In genomic region chr15:51511319-51511718, GRCm38 (mm10) we compare ENCODE assay signal across 17 mouse cellular contexts.
DNase-seq lines count a peak whose midpoint lies in the region; ATAC-seq lines count a peak whose summit lies in the region.
"Had no signal": no experiment of that assay in that cellular context is flagged by ENCODE, and none has a peak within 500 bp of the region (broad histone marks: within the 10 kb centered on the region; RNA-seq: fewer than 3 reads in every experiment).

No protein-coding gene starts in this region.

- H3K27me3 ChIP-seq in midbrain, embryonic 12.5 days = no peaks in the 10 kb centered on the region
- no peaks in the 10 kb centered on the region for H3K27me3 ChIP-seq in midbrain, embryonic 11.5 days (ENCODE audit: control insufficient read depth, insufficient read depth, low read length)
- no peaks in the 10 kb centered on the region for H3K27me3 ChIP-seq in embryonic facial prominence, embryonic 10.5 days (replicated peaks; ENCODE audit: low read depth, poor library complexity, severe bottlenecking)
- H3K27me3 ChIP-seq in limb, embryonic 10.5 days (ENCODE audit: low read depth, poor library complexity, severe bottlenecking) = no peaks in the 10 kb centered on the region
- H3K27me3 ChIP-seq: embryonic facial prominence, embryonic 15.5 days; heart, embryonic 13.5 days; kidney, embryonic 15.5 days had no signal

- no peak overlapping the region for H3K4me3 ChIP-seq in midbrain, embryonic 12.5 days
- H3K4me3 ChIP-seq in midbrain, embryonic 11.5 days (ENCODE audit: low read depth, low read length) = no peak overlapping the region
- no peak overlapping the region for H3K4me3 ChIP-seq in embryonic facial prominence, embryonic 10.5 days
- no peak overlapping the region for H3K4me3 ChIP-seq in limb, embryonic 10.5 days
- H3K4me3 ChIP-seq: embryonic facial prominence, embryonic 15.5 days; gastrocnemius, adult 2 months; heart, embryonic 13.5 days; kidney, embryonic 15.5 days had no signal

- no peaks in the 10 kb centered on the region for H3K36me3 ChIP-seq in midbrain, embryonic 12.5 days
- H3K36me3 ChIP-seq in midbrain, embryonic 11.5 days (ENCODE audit: control insufficient read depth, insufficient read depth, low read length) = no peaks in the 10 kb centered on the region
- H3K36me3 ChIP-seq in embryonic facial prominence, embryonic 10.5 days (replicated peaks) = no peaks in the 10 kb centered on the region
- H3K36me3 ChIP-seq in limb, embryonic 10.5 days = no peaks in the 10 kb centered on the region
- H3K36me3 ChIP-seq: embryonic facial prominence, embryonic 15.5 days; G1E; heart, embryonic 13.5 days; kidney, embryonic 15.5 days had no signal

- H3K9me3 ChIP-seq in midbrain, embryonic 12.5 days = no peaks in the 10 kb centered on the region
- H3K9me3 ChIP-seq in midbrain, embryonic 11.5 days (ENCODE audit: control insufficient read depth, low read length) = no peaks in the 10 kb centered on the region
- no peaks in the 10 kb centered on the region for H3K9me3 ChIP-seq in embryonic facial prominence, embryonic 10.5 days
- no peaks in the 10 kb centered on the region for H3K9me3 ChIP-seq in limb, embryonic 10.5 days (replicated peaks)
- H3K9me3 ChIP-seq: embryonic facial prominence, embryonic 15.5 days; G1E; heart, embryonic 13.5 days; kidney, embryonic 15.5 days had no signal

- no peak overlapping the region for H3K27ac ChIP-seq in midbrain, embryonic 12.5 days (replicated peaks)
- no peak overlapping the region for H3K27ac ChIP-seq in midbrain, embryonic 11.5 days (ENCODE audit: low read depth, low read length)
- no peak overlapping the region for H3K27ac ChIP-seq in embryonic facial prominence, embryonic 10.5 days (replicated peaks)
- 0 out of 2 replicates have a peak overlapping the region, but pooled peaks have one; percentile 47 for H3K27ac ChIP-seq in limb, embryonic 10.5 days
- H3K27ac ChIP-seq: embryonic facial prominence, embryonic 15.5 days; gastrocnemius, adult 2 months; heart, embryonic 13.5 days; kidney, embryonic 15.5 days; liver, embryonic 14.5 days had no signal

- 0 out of 2 replicates have a peak, but pooled peaks have one; percentile 30 for ATAC-seq in midbrain, embryonic 12.5 days (ENCODE audit: low FRiP score, low read depth)
- ATAC-seq in midbrain, embryonic 11.5 days (ENCODE audit: low FRiP score) = no peak
- ATAC-seq: lung, postnatal 0 days had no signal

- H3K4me1 ChIP-seq in midbrain, embryonic 12.5 days = peaks cover 4% of the 10 kb centered on the region; the same call in 1 of the 2 replicates
- no peaks in the 10 kb centered on the region for H3K4me1 ChIP-seq in midbrain, embryonic 11.5 days (ENCODE audit: control insufficient read depth, insufficient read depth, low read length)
- H3K4me1 ChIP-seq in embryonic facial prominence, embryonic 10.5 days = peaks cover 9% of the 10 kb centered on the region
- peaks cover 14% of the 10 kb centered on the region for H3K4me1 ChIP-seq in limb, embryonic 10.5 days
- H3K4me1 ChIP-seq: embryonic facial prominence, embryonic 15.5 days; heart, embryonic 13.5 days; kidney, embryonic 15.5 days had no signal

- H3K9ac ChIP-seq in midbrain, embryonic 12.5 days (replicated peaks) = no peak overlapping the region
- H3K9ac ChIP-seq in midbrain, embryonic 11.5 days (ENCODE audit: low read length) = no peak overlapping the region
- H3K9ac ChIP-seq: embryonic facial prominence, embryonic 15.5 days; heart, embryonic 13.5 days; kidney, embryonic 15.5 days; liver, embryonic 14.5 days had no signal

- no peak overlapping the region for H3K4me2 ChIP-seq in midbrain, embryonic 12.5 days (replicated peaks)
- no peak overlapping the region for H3K4me2 ChIP-seq in midbrain, embryonic 11.5 days
- H3K4me2 ChIP-seq: embryonic facial prominence, embryonic 15.5 days; heart, embryonic 13.5 days; kidney, embryonic 15.5 days had no signal

- no peak for DNase-seq in midbrain, embryonic 11.5 days (ENCODE audit: low spot score, missing footprints)
- DNase-seq in embryonic facial prominence, embryonic 10.5 days (ENCODE audit: low spot score) = peak; percentile 32
- peak; percentile 33 for DNase-seq in limb, embryonic 10.5 days (ENCODE audit: low spot score)
- DNase-seq in retina, embryonic 14.5 days (ENCODE audit: low spot score) = peak; percentile 24
- no peak for DNase-seq in c-Kit-positive CD71-positive TER-119-positive erythroid progenitor cells, embryonic 14.5 days (ENCODE audit: low spot score)
- no peak for DNase-seq in frontal cortex, postnatal 25 days (ENCODE audit: low spot score in 2 of 2)
- DNase-seq: cerebellum, postnatal 10 days; gastrocnemius, adult 2 months; heart, postnatal 36 days; right cerebral cortex, postnatal 14 days had no signal

- 31% methylated on average over 5 of the region's 5 CpGs for WGBS in midbrain, embryonic 12.5 days
- WGBS in midbrain, embryonic 11.5 days = 33% methylated on average over 5 of the region's 5 CpGs
- 24% methylated on average over 5 of the region's 5 CpGs for WGBS in embryonic facial prominence, embryonic 10.5 days
- 40% methylated on average over 5 of the region's 5 CpGs for WGBS in limb, embryonic 10.5 days

Comparison
In these comparisons a context has a peak if more than half of its experiments do, and no peak if none do; other contexts are left out.
1. DNase-seq: peak in embryonic facial prominence, embryonic 10.5 days (single experiment), limb, embryonic 10.5 days (single experiment) and retina, embryonic 14.5 days (single experiment); none in midbrain, embryonic 11.5 days (single experiment), c-Kit-positive CD71-positive TER-119-positive erythroid progenitor cells, embryonic 14.5 days (single experiment) and frontal cortex, postnatal 25 days (0 of 2).